Mouse (Mus musculus) adrenal gland, postnatal 25 days (tissue): ENCODE measurements around the gene Armh3. TPM values are rescaled to one million over a fixed set of nuclear protein-coding genes. Genes with fewer than 3 reads are reported as not detected.

Experiments used
- DNase-seq: peaks from one replicate; pipeline ENCODE4 v3.0.0; 2021; ENCODE audit warnings: mixed read lengths
- total RNA-seq: library from RNA; stranded (reverse); gene quantifications from 2 replicates; pipeline ENCODE4 v1.2.3, GENCODE M21; 2021

Armh3 gene
- total RNA-seq, 1 experiment from 2014 or later = 19.7 TPM

DNA sequence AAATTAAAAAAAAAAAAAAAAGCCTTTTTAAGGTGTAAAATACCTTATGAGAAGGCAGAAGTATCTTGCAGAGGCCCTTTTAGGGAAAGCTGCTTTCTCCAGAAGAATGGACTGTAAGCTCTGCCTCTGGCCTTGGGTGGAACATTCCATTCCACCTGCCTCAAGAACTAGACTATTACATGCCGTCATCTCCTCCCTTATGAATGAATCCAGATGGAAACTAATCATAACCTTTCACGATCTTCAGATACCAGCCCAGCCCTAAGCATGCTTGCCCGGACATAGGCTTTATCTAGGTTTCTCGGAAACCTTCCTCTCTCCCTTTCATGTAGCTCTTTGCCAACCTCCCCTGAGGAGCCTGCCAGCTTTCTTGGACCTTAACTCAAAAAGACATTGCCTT lies 210.0 kb downstream of the Armh3 start:
- no peak for DNase-seq

- no peak for DNase-seq
These were observed 210.8 kb downstream of the Armh3 start for GRCm38 (mm10) chr19:45787450-45787849.

- no peak for DNase-seq
These were observed 212.8 kb downstream of the Armh3 start for GRCm38 (mm10) chr19:45785470-45785869.

GRCm38 (mm10) chr19:45783933-45784576 lies 214.2 kb downstream of the Armh3 start:
- DNase-seq = no peak

DNA sequence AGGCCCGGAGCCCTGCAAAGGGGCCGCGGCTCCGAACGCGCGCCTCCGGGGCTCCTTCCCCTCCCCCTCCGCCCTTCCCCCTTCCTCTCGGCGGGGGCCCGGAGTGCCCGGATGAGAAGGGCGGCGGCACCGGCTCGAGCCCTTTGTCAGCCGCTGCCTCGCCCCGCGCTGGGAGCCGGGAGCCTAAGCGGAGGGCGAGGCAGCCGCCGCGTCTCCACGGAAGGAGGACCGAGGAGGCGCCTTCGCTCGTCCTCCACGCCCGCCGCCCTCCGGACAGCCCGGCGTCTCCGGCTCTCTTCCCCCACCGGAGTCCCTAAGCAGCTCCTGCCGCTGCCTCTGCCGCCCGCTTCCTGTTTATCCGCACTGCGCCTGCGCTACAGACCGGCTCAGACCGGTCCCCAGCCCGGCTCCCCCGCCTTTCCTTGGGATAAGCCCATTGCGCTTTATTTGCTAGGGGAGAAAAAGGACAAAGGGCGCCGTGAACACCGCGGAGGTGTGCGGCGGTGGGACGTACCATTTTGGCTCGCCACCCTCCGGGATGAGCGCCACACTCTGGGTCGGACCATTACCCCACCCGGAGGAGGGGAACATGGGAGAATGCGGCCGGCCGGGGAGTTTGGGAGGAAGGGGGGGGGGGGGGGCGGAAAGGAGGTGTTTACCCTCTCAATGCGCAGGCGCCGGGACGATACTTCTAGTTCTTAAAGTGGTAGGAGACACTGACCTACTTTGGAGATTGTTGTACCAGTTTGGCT lies 214.9 kb downstream of the Armh3 start, which contains the start of gene Mgea5:
TSS of gene Mgea5 (minus strand) at position 657 of the 752 bp plus-strand sequence.
- peak; percentile 97 for DNase-seq

DNA sequence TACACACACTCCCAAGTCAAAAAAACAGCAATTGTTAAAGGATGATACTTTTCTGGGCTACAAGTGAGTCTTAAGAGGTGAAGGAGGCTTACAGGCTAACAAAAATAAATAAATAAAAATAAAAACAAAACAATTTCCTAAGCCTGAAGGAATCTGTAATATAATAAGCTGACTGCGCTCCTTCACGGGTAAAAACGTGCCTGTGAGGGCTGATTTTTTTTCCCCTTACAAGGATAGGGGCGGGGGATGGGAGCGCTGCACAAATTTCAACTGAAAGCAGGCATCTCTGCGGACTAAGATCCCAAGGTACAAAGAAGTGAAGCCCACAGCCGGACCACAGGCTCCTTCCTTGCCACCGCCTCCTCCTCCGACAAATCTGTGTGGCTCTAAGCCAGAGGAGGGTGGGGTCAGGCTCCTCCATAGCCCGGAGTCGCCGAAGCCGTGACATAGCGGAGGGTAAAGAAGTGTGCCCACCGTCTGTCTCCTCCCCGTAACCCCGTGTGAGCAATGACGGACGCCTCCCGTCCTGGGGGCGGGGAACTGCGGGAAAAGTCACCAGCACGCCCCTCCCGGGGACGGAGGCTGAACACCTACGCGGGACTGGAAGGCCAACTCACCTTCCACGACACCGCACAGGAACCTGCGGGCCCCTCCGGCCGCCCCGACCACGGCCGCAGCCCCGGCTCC lies 215.8 kb downstream of the Armh3 start:
- peak; percentile 75 for DNase-seq

GRCm38 (mm10) chr19:45781676-45782075 lies 216.6 kb downstream of the Armh3 start:
- DNase-seq = no peak

DNA sequence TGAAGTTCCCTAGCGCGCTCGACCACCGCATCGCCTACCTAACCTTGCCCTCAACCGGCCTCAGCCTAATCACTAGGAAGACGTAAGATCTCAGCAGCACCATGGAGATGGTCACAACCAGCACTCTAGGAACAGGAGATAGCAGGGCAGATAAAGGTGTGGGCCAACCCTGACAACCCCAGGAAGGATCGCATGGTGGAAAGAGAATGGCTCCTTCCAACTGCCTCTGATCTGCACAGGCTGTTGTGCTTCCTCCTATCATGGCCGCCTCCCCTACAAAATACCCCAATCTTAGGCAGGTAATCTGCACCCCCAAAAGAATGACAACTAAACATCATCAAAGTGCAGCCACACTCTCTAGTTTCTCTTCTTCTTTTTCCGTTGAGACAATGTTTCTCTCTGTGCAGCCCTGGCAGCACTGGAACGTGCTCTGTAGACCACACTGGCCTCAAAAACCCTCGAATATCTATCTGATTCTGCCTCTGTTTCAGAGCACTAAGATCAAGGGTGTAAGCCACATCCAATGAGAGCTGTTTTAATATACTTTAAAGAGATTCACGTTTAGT lies 217.9 kb downstream of the Armh3 start:
- no peak for DNase-seq

DNA sequence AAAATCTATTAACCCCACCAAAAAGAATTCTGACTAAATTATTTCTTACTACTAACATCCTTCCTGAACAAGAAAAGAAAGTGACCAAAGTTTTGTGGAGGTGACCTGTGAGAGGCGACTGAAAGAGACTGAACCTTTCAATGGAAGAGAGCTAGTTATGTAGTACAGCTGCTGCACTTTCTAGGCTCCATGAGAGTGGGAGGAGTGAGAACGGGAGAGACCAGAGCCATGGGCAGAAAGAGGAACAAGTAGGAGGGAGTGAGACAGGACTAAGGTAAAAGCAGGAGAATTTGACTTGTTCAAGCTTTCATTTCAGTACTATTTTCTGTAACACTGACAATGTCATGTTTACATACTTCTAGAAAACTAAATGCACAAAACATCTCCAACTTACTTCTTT lies 222.8 kb downstream of the Armh3 start:
- no peak for DNase-seq

- DNase-seq = no peak
These were observed 226.8 kb downstream of the Armh3 start for GRCm38 (mm10) chr19:45771501-45771900.

Other genes starting within 250 kb of the Armh3 start
- 29.0 and 34.7 TPM in 2 replicates for gene Npm3, start 248.9 kb downstream of the Armh3 start, total RNA-seq
- gene Mgea5, start 214.7 kb downstream of the Armh3 start, total RNA-seq = 84.7 and 93.9 TPM in 2 replicates
- gene Kcnip2, start 182.4 kb downstream of the Armh3 start, total RNA-seq = 0.27 TPM in 1 of 2 replicates, not detected in the other
- gene Hps6, start 5.0 kb upstream of the Armh3 start, total RNA-seq = 19.9 and 26.3 TPM in 2 replicates
- gene Pprc1, start 46.4 kb upstream of the Armh3 start, total RNA-seq = 25.7 and 32.7 TPM in 2 replicates
- gene Ldb1, start 46.7 kb upstream of the Armh3 start, total RNA-seq = 76.2 and 94.9 TPM in 2 replicates
- 43.4 and 54.5 TPM in 2 replicates for gene Nolc1, start 77.4 kb upstream of the Armh3 start, total RNA-seq
- gene Elovl3, start 133.4 kb upstream of the Armh3 start, total RNA-seq = 4.7 and 10.9 TPM in 2 replicates
- gene Pitx3, start 149.8 kb upstream of the Armh3 start, total RNA-seq = not detected in 2 replicates
- gene Gbf1, start 154.0 kb upstream of the Armh3 start, total RNA-seq = 76.8 and 97.2 TPM in 2 replicates